Mouse (Mus musculus): ENCODE data around the gene Zp1. TPM values are rescaled to one million over a fixed set of nuclear protein-coding genes. Genes with fewer than 3 reads are reported as not detected.
A peak's percentile ranks its signal among the peaks of the same experiment; 100 is the strongest.

Gene Zp1
- polyA plus RNA-seq, 1 experiment from 2014 or later = not detected

- Histone ChIP-seq H3K4me2 (replicated peaks; ENCODE audit: low read depth, low read length) (no peak overlapping the region), H3K9ac (ENCODE audit: low read depth, low read length) (no peak overlapping the region)
Measured at GRCm38 (mm10) chr19:10897491-10897890, 22.9 kb downstream of the Zp1 start.

GRCm38 (mm10) chr19:10896849-10897248 lies 23.6 kb downstream of the Zp1 start:
- DNase-seq (ENCODE audit: low spot score) (no peak), ATAC-seq (ENCODE audit: low FRiP score) (no peak)
- no peaks in the 10 kb centered on the region for H3K9me3 ChIP-seq (ENCODE audit: control insufficient read depth, low read length)
- peak overlapping the region; percentile 0; the same call in 1 of the 2 replicates for H3K4me2 ChIP-seq (replicated peaks; ENCODE audit: low read depth, low read length)
- no peaks in the 10 kb centered on the region; the same call in 1 of the 2 replicates for H3K4me1 ChIP-seq (replicated peaks; ENCODE audit: control insufficient read depth, insufficient read depth, low read length)
- H3K4me3 ChIP-seq (ENCODE audit: low read depth, low read length) = no peak overlapping the region
- H3K36me3 ChIP-seq (ENCODE audit: control insufficient read depth, insufficient read depth, low read length) = peaks cover 8% of the 10 kb centered on the region; the same call in 1 of the 2 replicates
- no peak overlapping the region for H3K27ac ChIP-seq (ENCODE audit: low read depth, low read length)
- 86% methylated on average over 7 of the region's 7 CpGs for WGBS
- no peaks in the 10 kb centered on the region for H3K27me3 ChIP-seq (ENCODE audit: control insufficient read depth, insufficient read depth, low read length)
- no peak overlapping the region for H3K9ac ChIP-seq (ENCODE audit: low read depth, low read length)

More at GRCm38 (mm10) chr19:10897491-10897890, 22.9 kb downstream of the Zp1 start:
- 88% methylated on average over 8 of the region's 8 CpGs for WGBS
- H3K27ac ChIP-seq (ENCODE audit: low read depth, low read length) = no peak overlapping the region
- H3K9me3 ChIP-seq (ENCODE audit: control insufficient read depth, low read length) = no peaks in the 10 kb centered on the region
- H3K27me3 ChIP-seq (ENCODE audit: control insufficient read depth, insufficient read depth, low read length) = no peaks in the 10 kb centered on the region
- no peaks in the 10 kb centered on the region; the same call in 1 of the 2 replicates for H3K4me1 ChIP-seq (replicated peaks; ENCODE audit: control insufficient read depth, insufficient read depth, low read length)
- no peak overlapping the region for H3K4me3 ChIP-seq (ENCODE audit: low read depth, low read length)
- DNase-seq (ENCODE audit: low spot score) (no peak), ATAC-seq (ENCODE audit: low FRiP score) (no peak)
- peaks cover 8% of the 10 kb centered on the region; the same call in 1 of the 2 replicates for H3K36me3 ChIP-seq (ENCODE audit: control insufficient read depth, insufficient read depth, low read length)

GRCm38 (mm10) chr19:10895708-10896107 lies 24.7 kb downstream of the Zp1 start:
- H3K4me2 ChIP-seq (replicated peaks; ENCODE audit: low read depth, low read length) = peak overlapping the region; percentile 82
- peak overlapping the region; percentile 67 for H3K4me3 ChIP-seq (ENCODE audit: low read depth, low read length)
- no peaks in the 10 kb centered on the region; the same call in 1 of the 2 replicates for H3K4me1 ChIP-seq (replicated peaks; ENCODE audit: control insufficient read depth, insufficient read depth, low read length)
- H3K27ac ChIP-seq (ENCODE audit: low read depth, low read length) = peak overlapping the region; percentile 92
- ATAC-seq (ENCODE audit: low FRiP score) (no peak), DNase-seq (ENCODE audit: low spot score) (no peak)
- no peaks in the 10 kb centered on the region for H3K27me3 ChIP-seq (ENCODE audit: control insufficient read depth, insufficient read depth, low read length)
- H3K9me3 ChIP-seq (ENCODE audit: control insufficient read depth, low read length) = no peaks in the 10 kb centered on the region
- WGBS = 3% methylated on average over 16 of the region's 16 CpGs
- H3K36me3 ChIP-seq (ENCODE audit: control insufficient read depth, insufficient read depth, low read length) = 0 out of 2 replicates have a peak, but pooled peaks cover 5% of the 10 kb centered on the region
- H3K9ac ChIP-seq (ENCODE audit: low read depth, low read length) = peak overlapping the region; percentile 79

GRCm38 (mm10) chr19:10895016-10895528 lies 25.4 kb downstream of the Zp1 start, which contains the start of gene Prpf19:
Prpf19 (plus strand) TSS chr19:10895231.
- Histone ChIP-seq H3K4me3 (ENCODE audit: low read depth, low read length) (peak within 1 kb of the TSS; percentile 67), H3K27ac (ENCODE audit: low read depth, low read length) (peak within 1 kb of the TSS; percentile 92), H3K9me3 (ENCODE audit: control insufficient read depth, low read length) (no peaks in the 10 kb centered on the region), H3K36me3 (ENCODE audit: control insufficient read depth, insufficient read depth, low read length) (0 out of 2 replicates have a peak, but pooled peaks cover 3% of the 10 kb centered on the region), H3K4me2 (replicated peaks; ENCODE audit: low read depth, low read length) (peak within 1 kb of the TSS; percentile 82), H3K4me1 (replicated peaks; ENCODE audit: control insufficient read depth, insufficient read depth, low read length) (no peaks in the 10 kb centered on the region; the same call in 1 of the 2 replicates), H3K27me3 (ENCODE audit: control insufficient read depth, insufficient read depth, low read length) (no peaks in the 10 kb centered on the region), H3K9ac (ENCODE audit: low read depth, low read length) (peak within 1 kb of the TSS; percentile 79)
- peak; percentile 99 for DNase-seq (ENCODE audit: low spot score)
- peak; percentile 96 for ATAC-seq (ENCODE audit: low FRiP score)
- WGBS = under 1% methylated on average over 43 of the region's 43 CpGs

- Histone ChIP-seq H3K4me3 (ENCODE audit: low read depth, low read length) (no peak overlapping the region), H3K9ac (ENCODE audit: low read depth, low read length) (no peak overlapping the region), H3K9me3 (ENCODE audit: control insufficient read depth, low read length) (no peaks in the 10 kb centered on the region), H3K36me3 (ENCODE audit: control insufficient read depth, insufficient read depth, low read length) (no peaks in the 10 kb centered on the region), H3K4me2 (replicated peaks; ENCODE audit: low read depth, low read length) (no peak overlapping the region), H3K27me3 (ENCODE audit: control insufficient read depth, insufficient read depth, low read length) (no peaks in the 10 kb centered on the region), H3K27ac (ENCODE audit: low read depth, low read length) (no peak overlapping the region), H3K4me1 (replicated peaks; ENCODE audit: control insufficient read depth, insufficient read depth, low read length) (no peaks in the 10 kb centered on the region; the same call in 1 of the 2 replicates)
- ATAC-seq (ENCODE audit: low FRiP score) = no peak
- WGBS = 90% methylated on average over 3 of the region's 3 CpGs
- no peak for DNase-seq (ENCODE audit: low spot score)
Measured at GRCm38 (mm10) chr19:10892201-10892600, 28.2 kb downstream of the Zp1 start.

- peak within 1 kb of the TSS; percentile 95 for H3K27ac ChIP-seq (ENCODE audit: low read depth, low read length)
- peak within 1 kb of the TSS; percentile 83 for H3K4me2 ChIP-seq (replicated peaks; ENCODE audit: low read depth, low read length)
- 0% methylated on average over 49 of the region's 49 CpGs for WGBS
- peak; percentile 95 for ATAC-seq (ENCODE audit: low FRiP score)
- peaks cover 5% of the 10 kb centered on the region for H3K4me1 ChIP-seq (replicated peaks; ENCODE audit: control insufficient read depth, insufficient read depth, low read length)
- no peaks in the 10 kb centered on the region for H3K36me3 ChIP-seq (ENCODE audit: control insufficient read depth, insufficient read depth, low read length)
- peak; percentile 97 for DNase-seq (ENCODE audit: low spot score)
- H3K27me3 ChIP-seq (ENCODE audit: control insufficient read depth, insufficient read depth, low read length) = no peaks in the 10 kb centered on the region
- no peaks in the 10 kb centered on the region for H3K9me3 ChIP-seq (ENCODE audit: control insufficient read depth, low read length)
- H3K4me3 ChIP-seq (ENCODE audit: low read depth, low read length) = peak within 1 kb of the TSS; percentile 50
- peak within 1 kb of the TSS; percentile 85 for H3K9ac ChIP-seq (ENCODE audit: low read depth, low read length)
Measured at GRCm38 (mm10) chr19:10881426-10882154, 38.8 kb downstream of the Zp1 start, which contains the start of gene Tmem109. Tmem109 (minus strand) TSS chr19:10882001.

- Histone ChIP-seq H3K9me3 (ENCODE audit: control insufficient read depth, low read length) (no peaks in the 10 kb centered on the region), H3K27me3 (ENCODE audit: control insufficient read depth, insufficient read depth, low read length) (no peaks in the 10 kb centered on the region), H3K4me1 (replicated peaks; ENCODE audit: control insufficient read depth, insufficient read depth, low read length) (peaks cover 5% of the 10 kb centered on the region), H3K9ac (ENCODE audit: low read depth, low read length) (peak overlapping the region; percentile 85), H3K4me2 (replicated peaks; ENCODE audit: low read depth, low read length) (peak overlapping the region; percentile 83), H3K27ac (ENCODE audit: low read depth, low read length) (peak overlapping the region; percentile 95), H3K36me3 (ENCODE audit: control insufficient read depth, insufficient read depth, low read length) (no peaks in the 10 kb centered on the region), H3K4me3 (ENCODE audit: low read depth, low read length) (peak overlapping the region; percentile 50)
- WGBS = under 1% methylated on average over 14 of the region's 14 CpGs
- DNase-seq (ENCODE audit: low spot score) (no peak), ATAC-seq (ENCODE audit: low FRiP score) (no peak; the same call in 1 of the 2 replicates)
Measured at GRCm38 (mm10) chr19:10880975-10881425, 39.4 kb downstream of the Zp1 start.

- Histone ChIP-seq H3K27me3 (ENCODE audit: control insufficient read depth, insufficient read depth, low read length) (no peaks in the 10 kb centered on the region), H3K4me2 (replicated peaks; ENCODE audit: low read depth, low read length) (peak overlapping the region; percentile 83), H3K9ac (ENCODE audit: low read depth, low read length) (0 out of 2 replicates have a peak overlapping the region, but pooled peaks have one; percentile 8), H3K4me3 (ENCODE audit: low read depth, low read length) (peak overlapping the region; percentile 50), H3K36me3 (ENCODE audit: control insufficient read depth, insufficient read depth, low read length) (no peaks in the 10 kb centered on the region), H3K27ac (ENCODE audit: low read depth, low read length) (0 out of 2 replicates have a peak overlapping the region, but pooled peaks have one; percentile 95), H3K9me3 (ENCODE audit: control insufficient read depth, low read length) (no peaks in the 10 kb centered on the region), H3K4me1 (replicated peaks; ENCODE audit: control insufficient read depth, insufficient read depth, low read length) (peaks cover 5% of the 10 kb centered on the region)
- DNase-seq (ENCODE audit: low spot score) = peak; percentile 17
- no peak for ATAC-seq (ENCODE audit: low FRiP score)
- 48% methylated on average over 6 of the region's 7 CpGs for WGBS
Measured at GRCm38 (mm10) chr19:10880085-10880974, 40.1 kb downstream of the Zp1 start.
